Mouse (Mus musculus) testis, adult 2 months (tissue): ENCODE results near the gene Me3.

Experiments
- CTCF ChIP-seq: fragments of 200-500 bp; IDR thresholded peaks from 2 replicates; pipeline ENCODE4 v1.5.1; 2012; ENCODE audit warnings: low read depth, mild to moderate bottlenecking, inconsistent platforms, low read length, moderate library complexity; ENCODE audit not compliant: control insufficient read depth, insufficient read depth, insufficient replicate concordance
- POLR2A ChIP-seq: fragments of 200-500 bp; IDR thresholded peaks from 2 replicates; pipeline ENCODE4 v1.6.1; 2012; ENCODE audit warnings: low read depth, mild to moderate bottlenecking, inconsistent platforms, low read length, moderate library complexity; ENCODE audit not compliant: control insufficient read depth

- no peak for TF ChIP-seq CTCF
- TF ChIP-seq POLR2A = no peak
Observed at GRCm38 (mm10) chr7:89640533-89640932, 8.3 kb downstream of the Me3 start.
